Mouse (Mus musculus): ENCODE measurements around the gene Olfr1246. TPM values are rescaled to one million over a fixed set of nuclear protein-coding genes. Genes with fewer than 3 reads are reported as not detected.
"Not testable (repeated sequence)": the region's sequence is repeated elsewhere in the genome, so short reads cannot be mapped to it uniquely, and the experiment has no call there.

Gene Olfr1246
- polyA plus RNA-seq (2015; fragmentation: Nextera tagmentation; extraction: Ambion mirVana), result not detected in 2 replicates

DNA sequence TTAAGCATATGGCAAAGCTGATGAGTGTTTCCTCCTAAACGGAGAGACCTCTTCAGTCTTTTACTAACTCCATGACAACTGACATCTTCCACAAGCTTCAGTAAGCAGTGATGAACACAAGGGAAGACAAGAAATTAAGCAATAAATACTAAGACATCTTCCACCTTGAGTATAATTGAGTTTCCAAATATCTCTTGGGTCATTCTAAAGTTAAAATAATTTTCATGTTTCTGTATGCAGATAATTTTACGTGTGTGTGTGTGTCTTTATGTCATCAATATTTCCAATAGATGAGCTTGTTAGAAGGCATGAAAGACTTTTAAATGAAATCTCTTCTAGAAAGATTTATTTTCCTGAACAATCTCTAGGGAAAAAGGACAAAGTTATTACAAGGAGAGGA is at the start of gene Olfr1246:
Olfr1246 (minus strand) TSS at position 101 of the 400 bp plus-strand sequence.
- ATAC-seq, result no peak
- Histone ChIP-seq H3K27ac (no peak within 1 kb of the TSS), H3K4me3 (replicated peaks) (no peak within 1 kb of the TSS), H3K36me3 (no peaks in the 10 kb centered on the region), H3K4me1 (replicated peaks) (no peaks in the 10 kb centered on the region), H3K9ac (no peak within 1 kb of the TSS), H3K9me3 (no peaks in the 10 kb centered on the region), H3K27me3 (replicated peaks) (no peaks in the 10 kb centered on the region), H3K4me2 (replicated peaks) (no peak within 1 kb of the TSS)
- WGBS, result 66% methylated on average over 2 of the region's 2 CpGs

- H3K27ac ChIP-seq, result no peak within 1 kb of the TSS
- H3K27me3 ChIP-seq (replicated peaks), result no peaks in the 10 kb centered on the region
- H3K36me3 ChIP-seq, result no peaks in the 10 kb centered on the region
- ATAC-seq, result no peak
- no peak within 1 kb of the TSS for H3K4me3 ChIP-seq (replicated peaks)
- H3K9ac ChIP-seq, result no peak within 1 kb of the TSS
- no peak within 1 kb of the TSS for H3K4me2 ChIP-seq (replicated peaks)
- H3K4me1 ChIP-seq (replicated peaks), result no peaks in the 10 kb centered on the region
- 84% methylated on average over 2 of the region's 2 CpGs for WGBS
- H3K9me3 ChIP-seq, result no peaks in the 10 kb centered on the region
Measured at GRCm38 (mm10) chr2:89634883-89635282, 41.9 kb upstream of the Olfr1246 start, which contains the start of gene Olfr1249. Gene Olfr1249 (minus strand): TSS chr2:89634983.

GRCm38 (mm10) chr2:89618145-89618544 is 25.2 kb upstream of the Olfr1246 start, which contains the start of gene Olfr1248:
Gene Olfr1248 (minus strand): TSS chr2:89618245.
- H3K4me3 ChIP-seq (replicated peaks); H3K9ac ChIP-seq; H3K27me3 ChIP-seq (replicated peaks); H3K36me3 ChIP-seq; H3K27ac ChIP-seq; H3K4me1 ChIP-seq (replicated peaks); H3K4me2 ChIP-seq (replicated peaks); ATAC-seq; H3K9me3 ChIP-seq: not testable (repeated sequence)
- WGBS, result 97% methylated on average over 1 of the region's 1 CpGs

GRCm38 (mm10) chr2:89614030-89614429 is 21.1 kb upstream of the Olfr1246 start, which contains the start of gene Olfr1247:
Gene Olfr1247 (minus strand): TSS chr2:89614130.
- WGBS, result 90% methylated on average over 2 of the region's 2 CpGs
- H3K9me3 ChIP-seq, result no peaks in the 10 kb centered on the region

DNA sequence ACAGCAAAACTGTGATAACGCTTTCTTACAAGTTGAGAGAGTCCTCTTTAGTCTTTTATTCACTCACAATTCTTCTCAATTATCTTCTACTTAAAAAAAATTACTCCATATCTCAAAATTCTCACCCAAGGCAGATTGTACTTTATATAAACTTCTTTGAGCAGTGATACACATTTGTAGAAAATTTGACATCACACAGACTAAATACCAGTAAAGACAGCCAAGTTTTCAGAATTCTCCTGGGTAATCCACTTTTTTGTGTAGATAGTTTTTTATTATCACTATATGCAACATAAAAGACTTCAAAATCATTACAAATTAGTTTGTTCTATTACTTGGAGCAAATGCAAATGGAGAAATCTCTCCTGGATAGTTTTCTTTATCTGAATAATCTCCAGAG is 14.6 kb downstream of the Olfr1246 start, which contains the start of gene Olfr1245:
Olfr1245 (minus strand) TSS at position 101 of the 400 bp plus-strand sequence.
- H3K27me3 ChIP-seq (replicated peaks), result no peaks in the 10 kb centered on the region
- no peak within 1 kb of the TSS for H3K9ac ChIP-seq
- WGBS, result 77% methylated on average over 1 of the region's 1 CpGs
- H3K36me3 ChIP-seq, result no peaks in the 10 kb centered on the region
- H3K9me3 ChIP-seq, result no peaks in the 10 kb centered on the region
- no peak within 1 kb of the TSS for H3K4me3 ChIP-seq (replicated peaks)
- no peak within 1 kb of the TSS for H3K27ac ChIP-seq
- H3K4me2 ChIP-seq (replicated peaks), result no peak within 1 kb of the TSS
- no peaks in the 10 kb centered on the region for H3K4me1 ChIP-seq (replicated peaks)
- ATAC-seq, result no peak

More at GRCm38 (mm10) chr2:89614030-89614429, 21.1 kb upstream of the Olfr1246 start, which contains the start of gene Olfr1247:
- H3K4me2 ChIP-seq (replicated peaks), result no peak within 1 kb of the TSS
- no peak within 1 kb of the TSS for H3K4me3 ChIP-seq (replicated peaks)
- no peaks in the 10 kb centered on the region for H3K4me1 ChIP-seq (replicated peaks)
- no peak within 1 kb of the TSS for H3K27ac ChIP-seq
- H3K9ac ChIP-seq, result no peak within 1 kb of the TSS
- ATAC-seq, result no peak
- no peaks in the 10 kb centered on the region for H3K36me3 ChIP-seq
- H3K27me3 ChIP-seq (replicated peaks), result no peaks in the 10 kb centered on the region

DNA sequence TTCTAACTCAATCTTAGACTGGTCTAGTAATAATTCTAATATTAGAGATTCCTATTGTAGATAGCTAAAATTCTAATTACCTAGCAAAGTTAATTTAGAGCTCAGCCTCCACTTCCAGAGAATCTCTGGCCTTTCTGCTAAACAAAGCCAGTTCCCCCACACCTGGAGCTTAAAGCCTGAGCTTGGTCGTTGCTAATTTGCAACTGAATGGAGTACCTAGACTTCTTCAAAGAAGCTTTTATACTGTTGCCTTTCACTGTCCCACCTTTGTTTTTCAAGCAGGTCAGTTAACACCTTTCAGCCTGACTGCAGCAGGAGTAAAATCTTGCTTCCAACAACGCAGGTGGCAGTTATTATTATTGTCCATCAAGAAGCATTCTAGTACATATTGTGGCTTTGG is 30.3 kb downstream of the Olfr1246 start:
- H3K27ac ChIP-seq; H3K4me3 ChIP-seq (replicated peaks); H3K4me1 ChIP-seq (replicated peaks); H3K9me3 ChIP-seq; H3K27me3 ChIP-seq (replicated peaks); H3K9ac ChIP-seq; H3K36me3 ChIP-seq; H3K4me2 ChIP-seq (replicated peaks); ATAC-seq: not testable (repeated sequence)
- 69% methylated on average over 2 of the region's 2 CpGs for WGBS

DNA sequence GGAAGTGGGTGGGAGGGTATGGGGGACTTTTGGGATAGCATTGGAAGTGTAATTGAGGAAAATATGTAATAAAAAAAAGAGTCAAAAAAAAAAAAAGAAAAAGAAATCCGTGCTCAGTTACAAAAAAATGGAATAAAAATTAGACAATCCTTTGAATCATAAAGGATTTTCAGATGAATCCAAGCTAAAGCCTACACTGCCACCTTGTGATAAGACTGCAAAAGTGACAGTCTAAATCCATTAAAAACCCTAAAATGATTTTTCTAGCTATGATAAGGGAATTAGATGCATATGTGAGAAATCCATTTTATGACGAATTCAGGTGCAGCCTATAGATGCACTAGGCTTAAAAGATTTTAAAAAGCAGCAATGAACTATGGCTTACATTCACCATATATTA is 48.4 kb downstream of the Olfr1246 start:
- Histone ChIP-seq H3K27ac (no peak overlapping the region), H3K9me3 (no peaks in the 10 kb centered on the region), H3K27me3 (replicated peaks) (no peaks in the 10 kb centered on the region), H3K4me3 (replicated peaks) (no peak overlapping the region), H3K4me2 (replicated peaks) (no peak overlapping the region), H3K36me3 (no peaks in the 10 kb centered on the region), H3K9ac (no peak overlapping the region), H3K4me1 (replicated peaks) (no peaks in the 10 kb centered on the region)
- 54% methylated on average over 2 of the region's 2 CpGs for WGBS
- no peak for ATAC-seq

GRCm38 (mm10) chr2:89539923-89540322 is 53.0 kb downstream of the Olfr1246 start:
- no peak overlapping the region for H3K4me3 ChIP-seq (replicated peaks)
- no peak overlapping the region for H3K27ac ChIP-seq
- H3K4me1 ChIP-seq (replicated peaks), result no peaks in the 10 kb centered on the region
- H3K36me3 ChIP-seq, result no peaks in the 10 kb centered on the region
- H3K4me2 ChIP-seq (replicated peaks), result no peak overlapping the region
- ATAC-seq, result no peak
- no peaks in the 10 kb centered on the region for H3K27me3 ChIP-seq (replicated peaks)
- no peak overlapping the region for H3K9ac ChIP-seq
- H3K9me3 ChIP-seq, result no peaks in the 10 kb centered on the region
- 53% methylated on average over 1 of the region's 1 CpGs for WGBS

Other genes starting within 250 kb of the Olfr1246 start
- not detected in 2 replicates for gene Olfr1234, start 228.3 kb downstream of the Olfr1246 start, polyA plus RNA-seq (2015; fragmentation: Nextera tagmentation; extraction: Ambion mirVana)
- not detected in 2 replicates for gene Olfr1238, start 183.5 kb downstream of the Olfr1246 start, polyA plus RNA-seq (2015; fragmentation: Nextera tagmentation; extraction: Ambion mirVana)
- gene Olfr1239, start 172.8 kb downstream of the Olfr1246 start, polyA plus RNA-seq (2015; fragmentation: Nextera tagmentation; extraction: Ambion mirVana), result not detected in 2 replicates
- gene Olfr1240, start 150.2 kb downstream of the Olfr1246 start, polyA plus RNA-seq (2015; fragmentation: Nextera tagmentation; extraction: Ambion mirVana), result not detected in 2 replicates
- gene Olfr1241, start 106.0 kb downstream of the Olfr1246 start, polyA plus RNA-seq (2015; fragmentation: Nextera tagmentation; extraction: Ambion mirVana), result not detected in 2 replicates
- not detected in 2 replicates for gene Olfr1242, start 94.8 kb downstream of the Olfr1246 start, polyA plus RNA-seq (2015; fragmentation: Nextera tagmentation; extraction: Ambion mirVana)
- gene Olfr1243, start 61.7 kb downstream of the Olfr1246 start, polyA plus RNA-seq (2015; fragmentation: Nextera tagmentation; extraction: Ambion mirVana), result not detected in 2 replicates
- not detected in 2 replicates for gene Olfr1245, start 14.7 kb downstream of the Olfr1246 start, polyA plus RNA-seq (2015; fragmentation: Nextera tagmentation; extraction: Ambion mirVana)
- gene Olfr1247, start 21.0 kb upstream of the Olfr1246 start, polyA plus RNA-seq (2015; fragmentation: Nextera tagmentation; extraction: Ambion mirVana), result not detected in 2 replicates
- not detected in 2 replicates for gene Olfr1248, start 25.1 kb upstream of the Olfr1246 start, polyA plus RNA-seq (2015; fragmentation: Nextera tagmentation; extraction: Ambion mirVana)
- gene Olfr1249, start 41.8 kb upstream of the Olfr1246 start, polyA plus RNA-seq (2015; fragmentation: Nextera tagmentation; extraction: Ambion mirVana), result not detected in 2 replicates
- not detected in 2 replicates for gene Olfr1250, start 68.3 kb upstream of the Olfr1246 start, polyA plus RNA-seq (2015; fragmentation: Nextera tagmentation; extraction: Ambion mirVana)
- not detected in 2 replicates for gene Olfr1251, start 78.8 kb upstream of the Olfr1246 start, polyA plus RNA-seq (2015; fragmentation: Nextera tagmentation; extraction: Ambion mirVana)
- gene Olfr1252, start 131.9 kb upstream of the Olfr1246 start, polyA plus RNA-seq (2015; fragmentation: Nextera tagmentation; extraction: Ambion mirVana), result not detected in 2 replicates
- not detected in 2 replicates for gene Olfr1253, start 163.9 kb upstream of the Olfr1246 start, polyA plus RNA-seq (2015; fragmentation: Nextera tagmentation; extraction: Ambion mirVana)
- not detected in 2 replicates for gene Olfr1254, start 200.5 kb upstream of the Olfr1246 start, polyA plus RNA-seq (2015; fragmentation: Nextera tagmentation; extraction: Ambion mirVana)
- gene Olfr1255, start 218.9 kb upstream of the Olfr1246 start, polyA plus RNA-seq (2015; fragmentation: Nextera tagmentation; extraction: Ambion mirVana), result not detected in 2 replicates
- gene Olfr1256, start 248.4 kb upstream of the Olfr1246 start, polyA plus RNA-seq (2015; fragmentation: Nextera tagmentation; extraction: Ambion mirVana), result not detected in 2 replicates

All from intestine, embryonic 15.5 days (tissue).